Mouse (Mus musculus) bone marrow macrophage, adult 2 months (primary cell): ENCODE measurements around the gene Ikzf2. TPM values are rescaled to one million over a fixed set of nuclear protein-coding genes. Genes with fewer than 3 reads are reported as not detected.

Source experiments
- H3K27ac ChIP-seq: 2 replicates; pipeline ENCODE4 v1.5.1; 2012; ENCODE audit warnings: low read depth, low read length; ENCODE audit not compliant: insufficient read depth
- H3K4me1 ChIP-seq: 2 replicates; pipeline ENCODE4 v1.6.1; 2012; ENCODE audit warnings: low read length; ENCODE audit not compliant: control insufficient read depth, insufficient read depth
- H3K4me3 ChIP-seq: 2 replicates; pipeline ENCODE4 v1.5.1; 2012; ENCODE audit warnings: mild to moderate bottlenecking, low read length, moderate library complexity; ENCODE audit not compliant: insufficient read depth
- CTCF ChIP-seq: IDR thresholded peaks from 2 replicates; pipeline ENCODE4 v1.5.1; 2012; ENCODE audit warnings: low read depth, mild to moderate bottlenecking, low read length, moderate library complexity
- POLR2A ChIP-seq: IDR thresholded peaks from 2 replicates; pipeline ENCODE4 v1.6.1; 2012; ENCODE audit warnings: mild to moderate bottlenecking, low read depth, low read length, borderline replicate concordance
- polyA plus RNA-seq: library from polyadenylated mRNA; stranded (reverse); fragments of >200 nt; gene quantifications from 2 replicates; pipeline ENCODE4 v1.2.4, GENCODE M21; 2012; ENCODE audit not compliant: missing spikeins, insufficient read depth, insufficient read length

The Ikzf2 gene
- polyA plus RNA-seq, 1 experiment, result 1.8 TPM

- TF ChIP-seq POLR2A (no peak), CTCF (no peak)
- H3K4me1 ChIP-seq, result no peaks in the 10 kb centered on the region
Observed at GRCm38 (mm10) chr1:69600954-69601353, 86.1 kb downstream of the Ikzf2 start.

GRCm38 (mm10) chr1:69599074-69599772 lies 87.8 kb downstream of the Ikzf2 start:
- TF ChIP-seq POLR2A, result no peak
- TF ChIP-seq CTCF, result no peak
- Histone ChIP-seq H3K4me3 (no peak overlapping the region), H3K27ac (no peak overlapping the region), H3K4me1 (no peaks in the 10 kb centered on the region)

More at GRCm38 (mm10) chr1:69600954-69601353, 86.1 kb downstream of the Ikzf2 start:
- Histone ChIP-seq H3K4me3 (no peak overlapping the region), H3K27ac (no peak overlapping the region)

- TF ChIP-seq CTCF, result no peak
- TF ChIP-seq POLR2A, result no peak
Observed at GRCm38 (mm10) chr1:69591889-69592288, 95.2 kb downstream of the Ikzf2 start.

GRCm38 (mm10) chr1:69591328-69591801 lies 95.7 kb downstream of the Ikzf2 start:
- no peak for TF ChIP-seq POLR2A
- no peak for TF ChIP-seq CTCF
- no peak overlapping the region for H3K27ac ChIP-seq
- no peaks in the 10 kb centered on the region for H3K4me1 ChIP-seq
- no peak overlapping the region for H3K4me3 ChIP-seq

More at GRCm38 (mm10) chr1:69591889-69592288, 95.2 kb downstream of the Ikzf2 start:
- Histone ChIP-seq H3K27ac (no peak overlapping the region), H3K4me3 (no peak overlapping the region), H3K4me1 (no peaks in the 10 kb centered on the region)

- Histone ChIP-seq H3K4me3 (no peak overlapping the region), H3K4me1 (no peaks in the 10 kb centered on the region), H3K27ac (no peak overlapping the region)
- no peak for TF ChIP-seq CTCF
- TF ChIP-seq POLR2A, result no peak
Observed at GRCm38 (mm10) chr1:69585546-69585945, 101.5 kb downstream of the Ikzf2 start.

GRCm38 (mm10) chr1:69583932-69584659 lies 102.9 kb downstream of the Ikzf2 start:
- TF ChIP-seq CTCF (no peak), POLR2A (no peak)
- Histone ChIP-seq H3K27ac (no peak overlapping the region), H3K4me1 (no peaks in the 10 kb centered on the region), H3K4me3 (no peak overlapping the region)

GRCm38 (mm10) chr1:69578917-69579316 lies 108.1 kb downstream of the Ikzf2 start:
- Histone ChIP-seq H3K4me1 (no peaks in the 10 kb centered on the region), H3K27ac (no peak overlapping the region), H3K4me3 (no peak overlapping the region)
- no peak for TF ChIP-seq CTCF
- TF ChIP-seq POLR2A, result no peak

- no peak overlapping the region for H3K4me3 ChIP-seq
- no peak for TF ChIP-seq CTCF
- no peak for TF ChIP-seq POLR2A
- no peak overlapping the region for H3K27ac ChIP-seq
- H3K4me1 ChIP-seq, result no peaks in the 10 kb centered on the region
Observed at GRCm38 (mm10) chr1:69559443-69560090, 127.5 kb downstream of the Ikzf2 start.

- no peak for TF ChIP-seq POLR2A
- TF ChIP-seq CTCF, result no peak
- no peak overlapping the region for H3K27ac ChIP-seq
- H3K4me3 ChIP-seq, result no peak overlapping the region
- no peaks in the 10 kb centered on the region for H3K4me1 ChIP-seq
Observed at GRCm38 (mm10) chr1:69555636-69556151, 131.4 kb downstream of the Ikzf2 start.
